Mouse (Mus musculus) hindbrain, postnatal 0 days (tissue): ENCODE measurements around the gene Epb41. TPM values are rescaled to one million over a fixed set of nuclear protein-coding genes. Genes with fewer than 3 reads are reported as not detected.

ENCODE experiments used
- ATAC-seq: fragments of 200-750 bp; cut with Nextera tagmentation; 2 replicates; pipeline ENCODE4 v1.8.0; 2017; ENCODE audit warnings: mild to moderate bottlenecking, moderate TSS enrichment, moderate library complexity
- DNase-seq: peaks from one replicate; pipeline ENCODE4 v3.0.0-alpha.2; 2015; ENCODE audit warnings: low spot score
- H3K27ac ChIP-seq: fragments of 300-500 bp; sonication (generic); 2 replicates; pipeline ENCODE4 v1.5.1; 2014; ENCODE audit warnings: mild to moderate bottlenecking
- H3K27me3 ChIP-seq: fragments of 300-500 bp; sonication (generic); 2 replicates; pipeline ENCODE4 v1.6.1; 2014; ENCODE audit warnings: low read length, mixed read lengths; ENCODE audit not compliant: insufficient read depth
- H3K36me3 ChIP-seq: fragments of 300-500 bp; sonication (generic); 2 replicates; pipeline ENCODE4 v1.6.1; 2014; ENCODE audit warnings: low read length, mixed read lengths; ENCODE audit not compliant: insufficient read depth
- H3K4me1 ChIP-seq: fragments of 300-500 bp; sonication (generic); 2 replicates; pipeline ENCODE4 v1.6.1; 2014; ENCODE audit warnings: antibody characterized with exemption, low read length, mixed read lengths; ENCODE audit not compliant: insufficient read depth
- H3K4me2 ChIP-seq: fragments of 300-500 bp; sonication (generic); 2 replicates; pipeline ENCODE4 v1.6.1; 2014; ENCODE audit warnings: low read depth, mild to moderate bottlenecking, low read length, moderate library complexity, mixed read lengths
- H3K4me3 ChIP-seq: fragments of 300-500 bp; sonication (generic); 2 replicates; pipeline ENCODE4 v1.5.1; 2014; ENCODE audit warnings: low read length
- H3K9ac ChIP-seq: fragments of 300-500 bp; sonication (generic); replicated peaks from 2 replicates; pipeline ENCODE4 v1.6.1; 2014; ENCODE audit warnings: mild to moderate bottlenecking, low read length, moderate library complexity, mixed read lengths
- H3K9me3 ChIP-seq: fragments of 300-500 bp; sonication (generic); 2 replicates; pipeline ENCODE4 v1.6.1; 2016; ENCODE audit warnings: low read length, mixed read lengths
- CTCF ChIP-seq: IDR thresholded peaks from 2 replicates; pipeline ENCODE4 v1.5.1; 2016; ENCODE audit warnings: antibody characterized with exemption, control low read depth, low read depth
- WGBS: fragments of 180-500 bp; shearing (Covaris S2); extraction: QIAGEN DNeasy Blood & Tissue Kit; methylation state at CpG from one replicate; pipeline ENCODE4 v1.1.7; 2014; 5-methylcytosine and 5-hydroxymethylcytosine counted together
- polyA plus RNA-seq: library from polyadenylated mRNA; unstranded; fragments of >200 nt; fragmentation: Nextera tagmentation; extraction: Ambion mirVana; gene quantifications from 2 replicates; pipeline ENCODE4 v1.2.1, GENCODE M21; 2015
- total RNA-seq: library from RNA; depleted of rRNA; stranded (reverse); fragments of >200 nt; gene quantifications from 2 replicates; pipeline ENCODE4 v1.2.3, GENCODE M21; 2014

Gene Epb41
- total and polyA plus RNA-seq, 2 experiments from 2014 or later = 33.3 to 69.7 TPM

- 15% methylated on average over 7 of the region's 7 CpGs for WGBS
- no peaks in the 10 kb centered on the region for H3K4me1 ChIP-seq
- TF ChIP-seq CTCF = peak; percentile 96
- no peaks in the 10 kb centered on the region for H3K9me3 ChIP-seq
- no peak overlapping the region for H3K4me2 ChIP-seq
- no peak overlapping the region for H3K27ac ChIP-seq
- H3K27me3 ChIP-seq = no peaks in the 10 kb centered on the region
- ATAC-seq (peak; percentile 45; the same call in 1 of the 2 replicates), DNase-seq (peak; percentile 87)
- H3K4me3 ChIP-seq = no peak overlapping the region
- H3K36me3 ChIP-seq = no peaks in the 10 kb centered on the region
- H3K9ac ChIP-seq = no peak overlapping the region
These were observed 13.8 kb upstream of the Epb41 start for GRCm38 (mm10) chr4:132088921-132089320.

- Histone ChIP-seq H3K9ac (no peak overlapping the region), H3K9me3 (no peaks in the 10 kb centered on the region), H3K36me3 (no peaks in the 10 kb centered on the region), H3K4me3 (no peak overlapping the region), H3K27ac (no peak overlapping the region), H3K27me3 (no peaks in the 10 kb centered on the region), H3K4me1 (no peaks in the 10 kb centered on the region), H3K4me2 (no peak overlapping the region)
- no peak for TF ChIP-seq CTCF
- DNase-seq = no peak
- WGBS = 80% methylated on average over 7 of the region's 7 CpGs
- no peak for ATAC-seq
These were observed 10.0 kb upstream of the Epb41 start for GRCm38 (mm10) chr4:132085114-132085513.

GRCm38 (mm10) chr4:132080492-132080983, 5.4 kb upstream of the Epb41 start:
- H3K9ac ChIP-seq = no peak overlapping the region
- no peak overlapping the region for H3K27ac ChIP-seq
- H3K4me2 ChIP-seq = no peak overlapping the region
- WGBS = 79% methylated on average over 4 of the region's 4 CpGs
- TF ChIP-seq CTCF = no peak
- no peaks in the 10 kb centered on the region for H3K9me3 ChIP-seq
- no peak for ATAC-seq
- no peaks in the 10 kb centered on the region for H3K27me3 ChIP-seq
- H3K36me3 ChIP-seq = no peaks in the 10 kb centered on the region
- no peak for DNase-seq
- H3K4me1 ChIP-seq = no peaks in the 10 kb centered on the region
- no peak overlapping the region for H3K4me3 ChIP-seq

- Histone ChIP-seq H3K27ac (no peak overlapping the region), H3K4me1 (peaks cover 5% of the 10 kb centered on the region; the same call in 1 of the 2 replicates), H3K9me3 (no peaks in the 10 kb centered on the region), H3K36me3 (no peaks in the 10 kb centered on the region), H3K27me3 (peaks cover 4% of the 10 kb centered on the region; the same call in 1 of the 2 replicates), H3K4me2 (no peak overlapping the region), H3K4me3 (no peak overlapping the region), H3K9ac (no peak overlapping the region)
- TF ChIP-seq CTCF = peak; percentile 88
- DNase-seq (peak; percentile 82), ATAC-seq (0 out of 2 replicates have a peak, but pooled peaks have one; percentile 27)
- 9% methylated on average over 19 of the region's 19 CpGs for WGBS
These were observed 4.6 kb upstream of the Epb41 start for GRCm38 (mm10) chr4:132079555-132080275.

GRCm38 (mm10) chr4:132078296-132078714, 3.2 kb upstream of the Epb41 start:
- no peaks in the 10 kb centered on the region for H3K36me3 ChIP-seq
- no peak for ATAC-seq
- H3K4me2 ChIP-seq = no peak overlapping the region
- no peak overlapping the region for H3K9ac ChIP-seq
- peaks cover 4% of the 10 kb centered on the region; the same call in 1 of the 2 replicates for H3K27me3 ChIP-seq
- H3K27ac ChIP-seq = no peak overlapping the region
- no peaks in the 10 kb centered on the region for H3K9me3 ChIP-seq
- WGBS = 68% methylated on average over 7 of the region's 7 CpGs
- H3K4me1 ChIP-seq = peaks cover 10% of the 10 kb centered on the region; the same call in 1 of the 2 replicates
- DNase-seq = no peak
- no peak overlapping the region for H3K4me3 ChIP-seq
- TF ChIP-seq CTCF = no peak

- Histone ChIP-seq H3K27ac (no peak overlapping the region), H3K4me2 (no peak overlapping the region), H3K9ac (no peak overlapping the region), H3K27me3 (peaks cover 4% of the 10 kb centered on the region; the same call in 1 of the 2 replicates), H3K4me3 (no peak overlapping the region), H3K9me3 (no peaks in the 10 kb centered on the region), H3K4me1 (peaks cover 10% of the 10 kb centered on the region; the same call in 1 of the 2 replicates), H3K36me3 (no peaks in the 10 kb centered on the region)
- ATAC-seq (no peak), DNase-seq (no peak)
- TF ChIP-seq CTCF = no peak
- WGBS = 74% methylated on average over 7 of the region's 7 CpGs
These were observed 2.3 kb upstream of the Epb41 start for GRCm38 (mm10) chr4:132077445-132077844.
